Mouse (Mus musculus): ENCODE data around the gene Zfp318. TPM values are rescaled to one million over a fixed set of nuclear protein-coding genes. Genes with fewer than 3 reads are reported as not detected.

The Zfp318 gene
- polyA plus RNA-seq, 1 experiment from 2014 or later, result 11.9 TPM

Other genes with a start within 250 kb of the Zfp318 start
- 9.6 and 10.1 TPM in 2 replicates for gene Rsph9, start 239.5 kb upstream of the Zfp318 start, polyA plus RNA-seq (2015; fragmentation: Nextera tagmentation; extraction: Ambion mirVana)
- gene Mad2l1bp, start 230.2 kb upstream of the Zfp318 start, polyA plus RNA-seq (2015; fragmentation: Nextera tagmentation; extraction: Ambion mirVana), result 35.1 and 36.4 TPM in 2 replicates
- 35.6 and 39.6 TPM in 2 replicates for gene Gtpbp2, start 222.7 kb upstream of the Zfp318 start, polyA plus RNA-seq (2015; fragmentation: Nextera tagmentation; extraction: Ambion mirVana)
- gene Polh, start 181.1 kb upstream of the Zfp318 start, polyA plus RNA-seq (2015; fragmentation: Nextera tagmentation; extraction: Ambion mirVana), result 18.5 and 20.1 TPM in 2 replicates
- 30.3 and 32.0 TPM in 2 replicates for gene Xpo5, start 180.9 kb upstream of the Zfp318 start, polyA plus RNA-seq (2015; fragmentation: Nextera tagmentation; extraction: Ambion mirVana)
- 75.4 and 76.5 TPM in 2 replicates for gene Polr1c, start 135.7 kb upstream of the Zfp318 start, polyA plus RNA-seq (2015; fragmentation: Nextera tagmentation; extraction: Ambion mirVana)
- 133 and 162 TPM in 2 replicates for gene Yipf3, start 135.7 kb upstream of the Zfp318 start, polyA plus RNA-seq (2015; fragmentation: Nextera tagmentation; extraction: Ambion mirVana)
- gene Lrrc73, start 130.2 kb upstream of the Zfp318 start, polyA plus RNA-seq (2015; fragmentation: Nextera tagmentation; extraction: Ambion mirVana), result 1.3 and 1.4 TPM in 2 replicates
- gene Tjap1, start 100.7 kb upstream of the Zfp318 start, polyA plus RNA-seq (2015; fragmentation: Nextera tagmentation; extraction: Ambion mirVana), result 50.9 and 58.6 TPM in 2 replicates
- gene Dlk2, start 86.3 kb upstream of the Zfp318 start, polyA plus RNA-seq (2015; fragmentation: Nextera tagmentation; extraction: Ambion mirVana), result 14.5 and 15.2 TPM in 2 replicates
- 5.9 and 6.3 TPM in 2 replicates for gene Abcc10, start 55.4 kb upstream of the Zfp318 start, polyA plus RNA-seq (2015; fragmentation: Nextera tagmentation; extraction: Ambion mirVana)
- gene Crip3, start 45.2 kb downstream of the Zfp318 start, polyA plus RNA-seq (2015; fragmentation: Nextera tagmentation; extraction: Ambion mirVana), result 1.8 and 2.0 TPM in 2 replicates
- gene Slc22a7, start 54.7 kb downstream of the Zfp318 start, polyA plus RNA-seq (2015; fragmentation: Nextera tagmentation; extraction: Ambion mirVana), result not detected in 2 replicates
- 0.02 and 0.06 TPM in 2 replicates for gene Ttbk1, start 103.9 kb downstream of the Zfp318 start, polyA plus RNA-seq (2015; fragmentation: Nextera tagmentation; extraction: Ambion mirVana)
- gene Dnph1, start 113.0 kb downstream of the Zfp318 start, polyA plus RNA-seq (2015; fragmentation: Nextera tagmentation; extraction: Ambion mirVana), result 29.3 and 33.8 TPM in 2 replicates
- 5.2 and 7.5 TPM in 2 replicates for gene Cul9, start 162.7 kb downstream of the Zfp318 start, polyA plus RNA-seq (2015; fragmentation: Nextera tagmentation; extraction: Ambion mirVana)
- 6.4 and 7.1 TPM in 2 replicates for gene Srf, start 172.4 kb downstream of the Zfp318 start, polyA plus RNA-seq (2015; fragmentation: Nextera tagmentation; extraction: Ambion mirVana)
- gene Ptk7, start 245.8 kb downstream of the Zfp318 start, polyA plus RNA-seq (2015; fragmentation: Nextera tagmentation; extraction: Ambion mirVana), result 122 and 123 TPM in 2 replicates

All from limb, embryonic 15.5 days (tissue).